Mouse (Mus musculus): ENCODE results near the gene Sec16b. TPM values are rescaled to one million over a fixed set of nuclear protein-coding genes. Genes with fewer than 3 reads are reported as not detected.

The Sec16b gene
- polyA plus RNA-seq, 1 experiment, result not detected

DNA sequence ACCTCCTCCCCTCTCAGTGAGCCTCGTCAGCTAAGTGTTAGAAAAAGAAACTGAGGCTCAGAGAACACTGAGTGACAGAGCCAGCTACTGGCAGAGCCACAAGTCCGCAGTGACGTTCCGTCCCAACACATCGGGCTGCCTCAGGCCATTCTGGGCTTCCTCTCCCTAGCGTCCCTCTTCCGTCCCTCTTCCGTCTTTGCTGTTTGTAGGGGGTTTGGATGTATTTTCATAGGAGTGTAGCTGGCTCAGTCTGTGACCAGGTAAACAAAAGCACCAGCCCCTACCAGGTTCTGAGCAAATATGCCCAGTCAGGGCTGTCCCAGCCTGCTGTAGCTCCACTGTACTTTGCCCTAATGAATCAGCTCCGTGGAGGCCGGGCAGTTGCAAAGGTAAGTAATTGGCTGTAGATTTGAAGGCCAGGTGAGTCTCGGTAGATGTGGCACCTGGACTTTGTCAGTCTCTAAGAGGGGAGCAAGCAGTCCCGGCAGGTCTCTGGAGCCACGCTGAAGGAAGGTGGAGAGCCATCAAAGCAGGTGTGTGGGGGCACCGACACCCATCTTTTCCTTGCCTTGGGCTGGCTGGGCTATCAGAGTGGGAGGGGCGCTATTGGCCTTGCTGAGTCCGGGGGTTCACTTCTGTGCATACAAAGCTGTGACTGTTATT, 19.3 kb downstream of the Sec16b start:
- H3K27ac ChIP-seq (ENCODE audit: insufficient read depth, low read length), result no peak overlapping the region
- no peaks in the 10 kb centered on the region for H3K9me3 ChIP-seq (replicated peaks; ENCODE audit: control insufficient read depth, insufficient read depth, low read length, poor library complexity, severe bottlenecking)
- no peaks in the 10 kb centered on the region for H3K36me3 ChIP-seq (ENCODE audit: control insufficient read depth, insufficient read depth, low read length, poor library complexity, severe bottlenecking)
- no peak overlapping the region for H3K4me3 ChIP-seq (ENCODE audit: low read depth, low read length)
- H3K27me3 ChIP-seq (ENCODE audit: control insufficient read depth, insufficient read depth, low read length, poor library complexity, severe bottlenecking), result no peaks in the 10 kb centered on the region
- no peaks in the 10 kb centered on the region for H3K4me1 ChIP-seq (ENCODE audit: control insufficient read depth, insufficient read depth, low read length)
- TF ChIP-seq POLR2A (IDR thresholded peaks at IDR 0.05; ENCODE audit: insufficient read depth, low read length) (no peak), CTCF (IDR thresholded peaks at IDR 0.05; ENCODE audit: low read depth, low read length) (no peak), EP300 (IDR thresholded peaks at IDR 0.05; ENCODE audit: insufficient read depth, low read depth, low read length) (no peak)
- no peak overlapping the region for H3K9ac ChIP-seq (ENCODE audit: low read depth, poor library complexity, severe bottlenecking)

- no peak overlapping the region for H3K4me3 ChIP-seq (ENCODE audit: low read depth, low read length)
- H3K27me3 ChIP-seq (ENCODE audit: control insufficient read depth, insufficient read depth, low read length, poor library complexity, severe bottlenecking), result no peaks in the 10 kb centered on the region
- no peaks in the 10 kb centered on the region for H3K4me1 ChIP-seq (ENCODE audit: control insufficient read depth, insufficient read depth, low read length)
- TF ChIP-seq CTCF (IDR thresholded peaks at IDR 0.05; ENCODE audit: low read depth, low read length), result no peak
- TF ChIP-seq POLR2A (IDR thresholded peaks at IDR 0.05; ENCODE audit: insufficient read depth, low read length), result no peak
- TF ChIP-seq EP300 (IDR thresholded peaks at IDR 0.05; ENCODE audit: insufficient read depth, low read depth, low read length), result no peak
- H3K36me3 ChIP-seq (ENCODE audit: control insufficient read depth, insufficient read depth, low read length, poor library complexity, severe bottlenecking), result no peaks in the 10 kb centered on the region
- no peaks in the 10 kb centered on the region for H3K9me3 ChIP-seq (replicated peaks; ENCODE audit: control insufficient read depth, insufficient read depth, low read length, poor library complexity, severe bottlenecking)
- no peak overlapping the region for H3K27ac ChIP-seq (ENCODE audit: insufficient read depth, low read length)
- H3K9ac ChIP-seq (ENCODE audit: low read depth, poor library complexity, severe bottlenecking), result no peak overlapping the region
Measured at GRCm38 (mm10) chr1:157526625-157527024, 20.1 kb downstream of the Sec16b start.

GRCm38 (mm10) chr1:157532826-157533460, 26.4 kb downstream of the Sec16b start:
- no peak overlapping the region for H3K27ac ChIP-seq (ENCODE audit: insufficient read depth, low read length)
- H3K9ac ChIP-seq (ENCODE audit: low read depth, poor library complexity, severe bottlenecking), result no peak overlapping the region
- no peaks in the 10 kb centered on the region for H3K9me3 ChIP-seq (replicated peaks; ENCODE audit: control insufficient read depth, insufficient read depth, low read length, poor library complexity, severe bottlenecking)
- TF ChIP-seq CTCF (IDR thresholded peaks at IDR 0.05; ENCODE audit: low read depth, low read length) (no peak), EP300 (IDR thresholded peaks at IDR 0.05; ENCODE audit: insufficient read depth, low read depth, low read length) (no peak), POLR2A (IDR thresholded peaks at IDR 0.05; ENCODE audit: insufficient read depth, low read length) (no peak)
- H3K36me3 ChIP-seq (ENCODE audit: control insufficient read depth, insufficient read depth, low read length, poor library complexity, severe bottlenecking), result no peaks in the 10 kb centered on the region
- H3K27me3 ChIP-seq (ENCODE audit: control insufficient read depth, insufficient read depth, low read length, poor library complexity, severe bottlenecking), result no peaks in the 10 kb centered on the region
- H3K4me1 ChIP-seq (ENCODE audit: control insufficient read depth, insufficient read depth, low read length), result no peaks in the 10 kb centered on the region
- H3K4me3 ChIP-seq (ENCODE audit: low read depth, low read length), result no peak overlapping the region

- Histone ChIP-seq H3K9me3 (replicated peaks; ENCODE audit: control insufficient read depth, insufficient read depth, low read length, poor library complexity, severe bottlenecking) (no peaks in the 10 kb centered on the region), H3K27me3 (ENCODE audit: control insufficient read depth, insufficient read depth, low read length, poor library complexity, severe bottlenecking) (no peaks in the 10 kb centered on the region), H3K4me3 (ENCODE audit: low read depth, low read length) (no peak overlapping the region), H3K27ac (ENCODE audit: insufficient read depth, low read length) (no peak overlapping the region), H3K36me3 (ENCODE audit: control insufficient read depth, insufficient read depth, low read length, poor library complexity, severe bottlenecking) (no peaks in the 10 kb centered on the region), H3K4me1 (ENCODE audit: control insufficient read depth, insufficient read depth, low read length) (no peaks in the 10 kb centered on the region), H3K9ac (ENCODE audit: low read depth, poor library complexity, severe bottlenecking) (no peak overlapping the region)
- no peak for TF ChIP-seq POLR2A (IDR thresholded peaks at IDR 0.05; ENCODE audit: insufficient read depth, low read length)
Measured at GRCm38 (mm10) chr1:157535571-157535970, 29.0 kb downstream of the Sec16b start.

DNA sequence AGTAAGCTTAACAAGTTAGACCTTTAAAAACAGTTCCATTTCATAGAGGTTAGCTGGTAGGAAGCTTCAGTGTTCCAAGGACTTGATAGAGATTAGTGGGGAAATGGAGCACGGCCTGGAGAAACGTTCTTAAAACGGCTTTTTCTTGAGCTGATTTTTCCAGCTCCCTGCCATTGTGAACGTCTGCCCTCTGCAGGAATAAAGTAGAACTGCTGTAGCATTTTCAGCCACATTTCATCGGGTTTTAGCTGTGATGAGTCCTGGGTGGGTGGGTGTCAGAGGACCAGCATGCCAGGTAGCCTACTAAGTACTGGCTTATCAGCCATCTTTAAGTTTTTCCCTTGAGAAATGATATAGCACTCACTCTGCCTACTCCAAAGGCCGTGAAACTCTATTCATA, 29.9 kb downstream of the Sec16b start:
- TF ChIP-seq EP300 (IDR thresholded peaks at IDR 0.05; ENCODE audit: insufficient read depth, low read depth, low read length) (no peak), CTCF (IDR thresholded peaks at IDR 0.05; ENCODE audit: low read depth, low read length) (peak; percentile 20)
- Histone ChIP-seq H3K9me3 (replicated peaks; ENCODE audit: control insufficient read depth, insufficient read depth, low read length, poor library complexity, severe bottlenecking) (no peaks in the 10 kb centered on the region), H3K4me1 (ENCODE audit: control insufficient read depth, insufficient read depth, low read length) (no peaks in the 10 kb centered on the region), H3K9ac (ENCODE audit: low read depth, poor library complexity, severe bottlenecking) (no peak overlapping the region), H3K36me3 (ENCODE audit: control insufficient read depth, insufficient read depth, low read length, poor library complexity, severe bottlenecking) (no peaks in the 10 kb centered on the region), H3K27ac (ENCODE audit: insufficient read depth, low read length) (no peak overlapping the region), H3K27me3 (ENCODE audit: control insufficient read depth, insufficient read depth, low read length, poor library complexity, severe bottlenecking) (no peaks in the 10 kb centered on the region), H3K4me3 (ENCODE audit: low read depth, low read length) (no peak overlapping the region)

DNA sequence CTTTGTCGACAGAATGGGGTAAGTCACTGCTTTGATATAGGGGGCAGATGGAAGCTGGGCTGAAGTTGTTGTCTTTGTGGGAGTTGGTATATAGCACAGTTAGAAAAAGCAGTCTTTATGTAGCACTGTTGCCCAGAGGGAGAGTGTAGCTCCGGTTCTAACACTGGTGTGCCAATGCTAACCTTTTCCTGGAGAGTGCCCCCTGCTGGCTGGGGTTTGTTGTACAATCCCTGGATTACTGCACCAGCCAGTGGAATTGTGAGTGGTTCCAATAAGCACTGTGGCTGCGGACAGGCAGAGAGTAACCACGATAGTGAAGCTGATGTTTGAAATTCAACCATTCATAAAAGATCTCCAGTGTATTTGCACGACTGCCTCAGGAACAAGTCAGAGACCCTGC, 31.1 kb downstream of the Sec16b start:
- Histone ChIP-seq H3K9ac (ENCODE audit: low read depth, poor library complexity, severe bottlenecking) (no peak overlapping the region), H3K27ac (ENCODE audit: insufficient read depth, low read length) (no peak overlapping the region), H3K27me3 (ENCODE audit: control insufficient read depth, insufficient read depth, low read length, poor library complexity, severe bottlenecking) (no peaks in the 10 kb centered on the region), H3K4me1 (ENCODE audit: control insufficient read depth, insufficient read depth, low read length) (no peaks in the 10 kb centered on the region), H3K9me3 (replicated peaks; ENCODE audit: control insufficient read depth, insufficient read depth, low read length, poor library complexity, severe bottlenecking) (no peaks in the 10 kb centered on the region), H3K36me3 (ENCODE audit: control insufficient read depth, insufficient read depth, low read length, poor library complexity, severe bottlenecking) (no peaks in the 10 kb centered on the region), H3K4me3 (ENCODE audit: low read depth, low read length) (no peak overlapping the region)
- no peak for TF ChIP-seq POLR2A (IDR thresholded peaks at IDR 0.05; ENCODE audit: insufficient read depth, low read length)
- TF ChIP-seq CTCF (IDR thresholded peaks at IDR 0.05; ENCODE audit: low read depth, low read length), result no peak
- no peak for TF ChIP-seq EP300 (IDR thresholded peaks at IDR 0.05; ENCODE audit: insufficient read depth, low read depth, low read length)

All from ES-Bruce4 (cell line).